Mouse (Mus musculus): ENCODE data around the gene Pi4kb.
A peak's percentile ranks its signal among the peaks of the same experiment; 100 is the strongest.

Gene Pi4kb

GRCm38 (mm10) chr3:94953764-94954616 lies 20.5 kb upstream of the Pi4kb start, which contains the start of gene Rfx5:
TSS of gene Rfx5 (plus strand) at chr3:94954075.
- DNase-seq (ENCODE audit: low read depth, low spot score) = peak; percentile 90

- DNase-seq (ENCODE audit: low read depth, low spot score) = no peak
Observed at GRCm38 (mm10) chr3:94958295-94958694, 16.2 kb upstream of the Pi4kb start.

DNA sequence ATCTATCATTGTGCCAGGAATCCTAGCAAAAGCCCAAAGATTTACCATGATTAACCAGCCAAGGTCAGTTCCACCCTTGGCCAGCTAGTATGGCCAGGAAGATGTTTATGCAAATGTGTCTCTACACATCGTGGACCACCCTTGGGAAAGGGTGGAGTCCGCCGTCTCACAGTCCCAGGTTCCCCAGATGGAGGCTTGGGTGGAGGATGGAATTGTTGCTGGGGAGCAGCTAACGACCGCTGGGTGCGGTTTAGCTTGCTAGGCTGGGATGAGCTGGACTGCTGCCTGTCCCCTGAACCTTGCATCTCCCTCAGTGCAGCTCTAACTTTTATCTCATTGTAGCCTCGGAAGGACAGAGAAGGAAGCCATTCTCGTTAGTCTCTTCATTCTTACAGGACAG lies 14.7 kb upstream of the Pi4kb start:
- DNase-seq (ENCODE audit: low read depth, low spot score) = no peak

- DNase-seq (ENCODE audit: low read depth, low spot score) = no peak
Observed at GRCm38 (mm10) chr3:94960322-94960721, 14.2 kb upstream of the Pi4kb start.

- no peak for DNase-seq (ENCODE audit: low read depth, low spot score)
Observed at GRCm38 (mm10) chr3:94964989-94965388, 9.5 kb upstream of the Pi4kb start.

- DNase-seq (ENCODE audit: low read depth, low spot score) = no peak
Observed at GRCm38 (mm10) chr3:94965878-94966277, 8.7 kb upstream of the Pi4kb start.

- DNase-seq (ENCODE audit: low read depth, low spot score) = no peak
Observed at GRCm38 (mm10) chr3:94972552-94972951, 2.0 kb upstream of the Pi4kb start.

- no peak for DNase-seq (ENCODE audit: low read depth, low spot score)
Observed at GRCm38 (mm10) chr3:94973620-94974019, 911 bp upstream of the Pi4kb start.

GRCm38 (mm10) chr3:94974026-94974527 lies 454 bp upstream of the Pi4kb start:
- DNase-seq (ENCODE audit: low read depth, low spot score) = no peak

GRCm38 (mm10) chr3:94984312-94984711 lies 9.8 kb downstream of the Pi4kb start:
- no peak for DNase-seq (ENCODE audit: low read depth, low spot score)

DNA sequence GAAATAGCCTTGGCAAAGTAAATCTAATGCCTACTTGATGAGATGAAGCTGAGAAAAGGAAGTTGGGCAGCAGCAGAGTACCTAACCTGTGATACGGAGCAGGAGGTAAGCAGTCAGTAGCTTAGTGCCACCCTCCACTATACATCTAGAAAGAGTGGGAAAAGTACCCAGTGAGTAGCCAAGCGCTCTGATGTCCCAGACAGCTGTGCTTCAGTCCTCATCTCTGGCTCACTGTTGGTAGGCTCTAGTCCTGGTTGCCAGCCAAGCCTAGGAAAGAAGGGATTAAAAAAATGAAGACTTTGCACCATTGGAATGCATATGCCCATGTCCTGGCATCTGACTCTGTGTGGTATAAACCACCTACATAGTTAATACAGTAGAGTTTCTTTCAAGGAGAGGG lies 11.0 kb downstream of the Pi4kb start:
- DNase-seq (ENCODE audit: low read depth, low spot score) = no peak

- DNase-seq (ENCODE audit: low read depth, low spot score) = no peak
Observed at GRCm38 (mm10) chr3:94987578-94987977, 13.0 kb downstream of the Pi4kb start.

GRCm38 (mm10) chr3:94989159-94989761 lies 14.7 kb downstream of the Pi4kb start:
- no peak for DNase-seq (ENCODE audit: low read depth, low spot score)

DNA sequence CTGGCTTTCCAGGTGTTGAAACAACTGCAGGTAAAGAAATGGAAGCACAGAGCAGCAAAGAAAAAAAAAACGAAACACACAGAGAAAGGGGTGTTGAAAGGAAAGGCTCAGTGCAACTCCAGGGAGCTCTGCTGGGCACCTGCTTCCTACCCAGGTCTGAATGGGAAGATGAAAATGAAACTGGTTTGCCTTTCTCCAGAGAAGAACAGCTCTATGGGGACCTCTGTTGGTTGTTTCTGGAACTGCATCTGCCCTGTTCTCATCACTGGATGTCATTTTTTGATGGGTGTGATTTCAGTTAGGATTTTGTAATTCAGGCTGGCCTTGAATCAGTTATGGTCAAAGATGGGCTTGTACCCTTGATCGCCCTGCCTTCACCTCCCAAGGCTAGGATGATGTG lies 22.4 kb downstream of the Pi4kb start:
- no peak for DNase-seq (ENCODE audit: low read depth, low spot score)

DNA sequence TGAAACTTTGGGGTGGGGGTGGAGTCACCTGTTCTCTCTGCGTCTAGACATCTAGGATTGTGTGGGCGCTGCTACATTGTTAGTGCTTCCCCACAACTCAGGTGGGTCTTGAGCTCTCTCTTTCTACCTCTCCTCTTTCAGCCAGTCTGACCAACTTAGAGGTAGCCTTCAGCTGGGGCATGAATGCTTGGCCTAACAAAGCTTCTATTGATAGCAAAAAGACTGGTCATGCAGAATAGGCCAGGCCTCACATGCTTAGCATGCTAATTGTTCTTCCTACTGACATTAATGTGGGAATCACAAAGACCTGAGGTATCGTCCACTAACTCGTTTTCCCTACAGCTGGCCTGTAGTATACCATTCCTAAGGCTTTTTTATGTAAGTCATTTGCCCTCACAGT lies 28.0 kb downstream of the Pi4kb start:
- no peak for DNase-seq (ENCODE audit: low read depth, low spot score)

GRCm38 (mm10) chr3:95003273-95003672 lies 28.7 kb downstream of the Pi4kb start:
- DNase-seq (ENCODE audit: low read depth, low spot score) = no peak

- DNase-seq (ENCODE audit: low read depth, low spot score) = no peak
Observed at GRCm38 (mm10) chr3:95005651-95006050, 31.1 kb downstream of the Pi4kb start.

GRCm38 (mm10) chr3:95007706-95008105 lies 33.2 kb downstream of the Pi4kb start:
- no peak for DNase-seq (ENCODE audit: low read depth, low spot score)

DNA sequence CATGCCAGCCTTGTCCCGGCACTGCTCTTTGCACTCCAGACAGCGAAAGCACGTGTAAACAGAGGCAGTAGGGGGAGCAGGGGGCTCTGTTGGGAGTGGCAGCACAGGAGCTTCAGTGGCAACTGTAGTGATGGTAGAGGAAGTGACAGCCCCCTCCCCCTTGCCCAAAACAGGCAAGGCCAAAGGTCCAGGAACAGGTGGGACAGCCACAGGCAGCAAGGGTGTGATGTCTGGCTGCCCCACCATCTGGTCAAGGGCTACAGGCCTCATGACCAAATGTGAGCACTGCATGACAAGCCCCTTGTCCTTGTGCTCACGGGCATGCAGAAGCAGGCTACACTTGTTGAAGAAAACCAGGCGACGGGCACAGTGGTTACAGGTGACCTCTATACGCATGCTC lies 35.9 kb downstream of the Pi4kb start:
- DNase-seq (ENCODE audit: low read depth, low spot score) = no peak

DNA sequence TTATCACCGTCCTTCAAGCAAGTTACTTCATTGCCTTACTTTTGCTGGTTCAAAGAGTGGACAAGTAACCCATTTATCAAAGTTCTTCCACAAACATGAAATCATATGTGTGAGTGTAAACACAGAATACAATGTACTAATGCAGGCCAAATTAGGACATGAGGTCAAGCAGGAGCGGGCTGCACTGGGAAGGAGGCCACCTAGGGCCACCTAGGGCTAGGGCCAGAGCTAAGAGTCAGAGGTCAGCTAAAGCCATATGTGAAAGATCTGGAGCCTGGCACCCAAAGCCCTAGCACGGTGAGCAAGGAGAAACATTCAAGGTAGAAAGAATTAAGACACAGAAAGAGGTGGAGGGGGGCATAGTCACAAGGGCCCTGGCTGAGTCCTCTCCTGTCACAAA lies 38.5 kb downstream of the Pi4kb start:
- no peak for DNase-seq (ENCODE audit: low read depth, low spot score)

- no peak for DNase-seq (ENCODE audit: low read depth, low spot score)
Observed at GRCm38 (mm10) chr3:95013699-95014427, 39.3 kb downstream of the Pi4kb start.

- peak; percentile 24 for DNase-seq (ENCODE audit: low read depth, low spot score)
Observed at GRCm38 (mm10) chr3:95014428-95015151, 40.1 kb downstream of the Pi4kb start.
